Mouse (Mus musculus) ES-E14 (cell line): ENCODE data around the gene Hspb6. TPM values are rescaled to one million over a fixed set of nuclear protein-coding genes. Genes with fewer than 3 reads are reported as not detected.

ENCODE experiments used
- DNase-seq: peaks from one replicate; pipeline ENCODE4 v3.0.0-alpha.2; 2013; ENCODE audit warnings: low read depth, low spot score
- H3K27ac ChIP-seq: 2 replicates; pipeline ENCODE4 v1.5.1; 2012; ENCODE audit warnings: low read depth, mild to moderate bottlenecking, low read length, moderate library complexity, mixed read lengths; ENCODE audit not compliant: poor library complexity, insufficient read depth, severe bottlenecking
- H3K36me3 ChIP-seq: 2 replicates; pipeline ENCODE4 v1.6.1; 2012; ENCODE audit warnings: mild to moderate bottlenecking, low read length, moderate library complexity, mixed read lengths; ENCODE audit not compliant: control insufficient read depth, poor library complexity, insufficient read depth, severe bottlenecking
- H3K4me1 ChIP-seq, 2 experiments: fragments of 150-350 bp in 1 of 2; sonication (generic) in 1 of 2; 2 replicates each; pipeline ENCODE4 v1.6.1; 2012; ENCODE audit warnings: low read length in 2 of 2, mild to moderate bottlenecking in 1 of 2, mixed read lengths in 1 of 2; ENCODE audit not compliant: control insufficient read depth in 2 of 2, insufficient read depth in 2 of 2, poor library complexity in 1 of 2
- H3K4me3 ChIP-seq, 2 experiments: fragments of 150-350 bp in 1 of 2; sonication (generic) in 1 of 2; 2 replicates each; pipeline ENCODE4 v1.5.1; 2012; ENCODE audit warnings: low read length in 2 of 2, low read depth in 1 of 2, mild to moderate bottlenecking in 1 of 2, mixed read lengths in 1 of 2; ENCODE audit not compliant: insufficient read depth in 1 of 2, poor library complexity in 1 of 2, severe bottlenecking in 1 of 2
- H3K9ac ChIP-seq: 2 replicates; pipeline ENCODE4 v1.6.1; 2012; ENCODE audit warnings: low read depth, mild to moderate bottlenecking, low read length, mixed read lengths; ENCODE audit not compliant: poor library complexity, insufficient read depth, severe bottlenecking
- H3K9me3 ChIP-seq: fragments of 150-350 bp; sonication (generic); 2 replicates; pipeline ENCODE4 v1.6.1; 2012; ENCODE audit warnings: low read depth, mild to moderate bottlenecking, low read length; ENCODE audit not compliant: control insufficient read depth, insufficient read depth
- CHD2 ChIP-seq: IDR thresholded peaks from 2 replicates; pipeline ENCODE4 v1.6.1; 2014; ENCODE audit warnings: mild to moderate bottlenecking, low read depth, low read length, inconsistent platforms
- HCFC1 ChIP-seq: IDR thresholded peaks from 2 replicates; pipeline ENCODE4 v1.6.1; 2012; ENCODE audit warnings: low read length, inconsistent platforms, borderline replicate concordance; ENCODE audit not compliant: insufficient read depth
- MAFK ChIP-seq: IDR thresholded peaks from 2 replicates; pipeline ENCODE4 v1.6.1; 2014; ENCODE audit warnings: mild to moderate bottlenecking, low read depth, low read length, inconsistent platforms; ENCODE audit not compliant: insufficient read depth
- ZC3H11A ChIP-seq: IDR thresholded peaks from 2 replicates; pipeline ENCODE4 v1.6.1; 2012; ENCODE audit warnings: low read depth, mild to moderate bottlenecking, inconsistent platforms, low read length, borderline replicate concordance
- ZNF384 ChIP-seq: IDR thresholded peaks from 2 replicates; pipeline ENCODE4 v1.6.1; 2012; ENCODE audit warnings: low read depth, low read length, inconsistent platforms
- in situ Hi-C, 2 experiments: fragments of 600-800 bp; cut with MboI; formaldehyde crosslinking; loops; one replicate each; pipeline ENCODE4 v1.15.1; 2025; ENCODE audit warnings: low sequenced_read_pairs in 2 of 2, inconsistent platforms in 1 of 2; ENCODE audit not compliant: unreplicated experiment in 2 of 2
- total RNA-seq: library from RNA; depleted of rRNA; stranded (reverse); fragments of 300-350 nt; gene quantifications from 2 replicates; pipeline ENCODE4 v1.2.3, GENCODE M21; 2012; rRNA removed

The Hspb6 gene
- total RNA-seq, 1 experiment = 1.6 TPM

- in situ Hi-C loops = no loop called here
- H3K9ac ChIP-seq = no peak overlapping the region; the same call in 1 of the 2 replicates
Observed at GRCm38 (mm10) chr7:30604424-30604823, 52.4 kb downstream of the Hspb6 start.

GRCm38 (mm10) chr7:30604944-30605343, 53.0 kb downstream of the Hspb6 start:
- no peak for TF ChIP-seq ZNF384
- TF ChIP-seq MAFK = no peak
- no peak for TF ChIP-seq CHD2
- TF ChIP-seq HCFC1 = no peak
- no peak for TF ChIP-seq ZC3H11A
- in situ Hi-C loops = no loop called here

More at GRCm38 (mm10) chr7:30604424-30604823, 52.4 kb downstream of the Hspb6 start:
- TF ChIP-seq MAFK (no peak), ZC3H11A (no peak), HCFC1 (no peak), ZNF384 (no peak), CHD2 (no peak)
- no peak for DNase-seq
- Histone ChIP-seq H3K4me3 (no peak overlapping the region), H3K4me1 (peaks cover 8 to 35% of the 10 kb centered on the region in 2 experiments), H3K9me3 (no peaks in the 10 kb centered on the region), H3K27ac (no peak overlapping the region; the same call in 1 of the 2 replicates), H3K36me3 (no peaks in the 10 kb centered on the region)

More at GRCm38 (mm10) chr7:30604944-30605343, 53.0 kb downstream of the Hspb6 start:
- Histone ChIP-seq H3K27ac (no peak overlapping the region), H3K9me3 (no peaks in the 10 kb centered on the region), H3K36me3 (no peaks in the 10 kb centered on the region), H3K4me3 (no peak overlapping the region), H3K9ac (no peak overlapping the region; the same call in 1 of the 2 replicates), H3K4me1 (peaks cover 8 to 36% of the 10 kb centered on the region in 2 experiments)
- no peak for DNase-seq

Other genes with a start within 250 kb of the Hspb6 start
- gene Alkbh6, start 243.5 kb upstream of the Hspb6 start, total RNA-seq = 24.5 and 37.8 TPM in 2 replicates
- 14.5 and 25.5 TPM in 2 replicates for gene Syne4, start 237.4 kb upstream of the Hspb6 start, total RNA-seq
- 1.9 and 3.3 TPM in 2 replicates for gene E130208F15Rik, start 230.4 kb upstream of the Hspb6 start, total RNA-seq
- 6.6 and 8.5 TPM in 2 replicates for gene Sdhaf1, start 228.3 kb upstream of the Hspb6 start, total RNA-seq
- gene Lrfn3, start 189.4 kb upstream of the Hspb6 start, total RNA-seq = 2.6 and 4.4 TPM in 2 replicates
- gene Tyrobp, start 138.4 kb upstream of the Hspb6 start, total RNA-seq = not detected in 2 replicates
- gene Hcst, start 132.3 kb upstream of the Hspb6 start, total RNA-seq = not detected in 2 replicates
- gene Nfkbid, start 130.4 kb upstream of the Hspb6 start, total RNA-seq = 4.2 and 8.2 TPM in 2 replicates
- 36.9 and 63.7 TPM in 2 replicates for gene Aplp1, start 106.6 kb upstream of the Hspb6 start, total RNA-seq
- 10.7 and 29.8 TPM in 2 replicates for gene Kirrel2, start 94.5 kb upstream of the Hspb6 start, total RNA-seq
- gene Nphs1, start 93.9 kb upstream of the Hspb6 start, total RNA-seq = 45.7 and 72.5 TPM in 2 replicates
- gene Prodh2, start 58.6 kb upstream of the Hspb6 start, total RNA-seq = 0.80 and 0.90 TPM in 2 replicates
- gene Arhgap33, start 17.1 kb upstream of the Hspb6 start, total RNA-seq = 1.0 and 1.4 TPM in 2 replicates
- 6.8 and 10.8 TPM in 2 replicates for gene Proser3, start 121 bp downstream of the Hspb6 start, total RNA-seq
- gene Lin37, start 7.7 kb downstream of the Hspb6 start, total RNA-seq = 12.4 and 15.8 TPM in 2 replicates
- 56.9 and 65.8 TPM in 2 replicates for gene U2af1l4, start 11.1 kb downstream of the Hspb6 start, total RNA-seq
- 4.1 and 6.8 TPM in 2 replicates for gene Gm49396, start 11.2 kb downstream of the Hspb6 start, total RNA-seq
- 64.9 and 65.3 TPM in 2 replicates for gene Psenen, start 11.4 kb downstream of the Hspb6 start, total RNA-seq
- 1.3 and 3.3 TPM in 2 replicates for gene Igflr1, start 13.2 kb downstream of the Hspb6 start, total RNA-seq
- gene Kmt2b, start 36.5 kb downstream of the Hspb6 start, total RNA-seq = 73.7 and 98.6 TPM in 2 replicates
- 20.8 and 24.6 TPM in 2 replicates for gene Zbtb32, start 46.7 kb downstream of the Hspb6 start, total RNA-seq
- gene Upk1a, start 60.7 kb downstream of the Hspb6 start, total RNA-seq = 1.8 and 2.5 TPM in 2 replicates
- gene Cox6b1, start 74.0 kb downstream of the Hspb6 start, total RNA-seq = 478 and 576 TPM in 2 replicates
- gene Etv2, start 83.7 kb downstream of the Hspb6 start, total RNA-seq = 1.5 and 2.1 TPM in 2 replicates
- gene Rbm42, start 98.1 kb downstream of the Hspb6 start, total RNA-seq = 66.5 and 86.0 TPM in 2 replicates
- 25.1 and 41.4 TPM in 2 replicates for gene Haus5, start 112.8 kb downstream of the Hspb6 start, total RNA-seq
- 0.36 and 0.37 TPM in 2 replicates for gene Pmis2, start 119.4 kb downstream of the Hspb6 start, total RNA-seq
- gene 2200002J24Rik, start 146.7 kb downstream of the Hspb6 start, total RNA-seq = 1.1 and 2.4 TPM in 2 replicates
- gene Atp4a, start 160.0 kb downstream of the Hspb6 start, total RNA-seq = 1.4 and 5.0 TPM in 2 replicates
- gene Tmem147, start 177.4 kb downstream of the Hspb6 start, total RNA-seq = 137 and 155 TPM in 2 replicates
- not detected in 2 replicates for gene Gapdhs, start 191.5 kb downstream of the Hspb6 start, total RNA-seq
- gene Sbsn, start 199.3 kb downstream of the Hspb6 start, total RNA-seq = 9.8 and 20.8 TPM in 2 replicates
- 1.9 and 4.9 TPM in 2 replicates for gene Dmkn, start 211.6 kb downstream of the Hspb6 start, total RNA-seq
- 3.2 and 4.9 TPM in 2 replicates for gene Krtdap, start 235.7 kb downstream of the Hspb6 start, total RNA-seq